Mouse (Mus musculus) limb, embryonic 12.5 days (tissue): ENCODE measurements around the gene Ralgapa1. TPM values are rescaled to one million over a fixed set of nuclear protein-coding genes. Genes with fewer than 3 reads are reported as not detected.

ENCODE experiments used
- ATAC-seq: fragments of 200-750 bp; cut with Nextera tagmentation; 2 replicates; pipeline ENCODE4 v1.8.0; 2017; ENCODE audit warnings: low read depth, moderate TSS enrichment; ENCODE audit not compliant: insufficient number of reproducible peaks, insufficient read depth, low FRiP score, low TSS enrichment
- H3K27ac ChIP-seq: fragments of 300-500 bp; sonication (generic); 2 replicates; pipeline ENCODE4 v1.5.1; 2016; ENCODE audit warnings: mild to moderate bottlenecking, moderate library complexity
- H3K27me3 ChIP-seq: fragments of 300-500 bp; sonication (generic); 2 replicates; pipeline ENCODE4 v1.6.1; 2016; ENCODE audit warnings: mild to moderate bottlenecking, moderate library complexity
- H3K36me3 ChIP-seq: fragments of 300-500 bp; sonication (generic); 2 replicates; pipeline ENCODE4 v1.6.1; 2016; ENCODE audit warnings: mild to moderate bottlenecking, moderate library complexity
- H3K4me1 ChIP-seq: fragments of 300-500 bp; sonication (generic); replicated peaks from 2 replicates; pipeline ENCODE4 v1.6.1; 2016
- H3K4me2 ChIP-seq: fragments of 300-500 bp; sonication (generic); 2 replicates; pipeline ENCODE4 v1.6.1; 2016; ENCODE audit warnings: mild to moderate bottlenecking, moderate library complexity
- H3K4me3 ChIP-seq: fragments of 300-500 bp; sonication (generic); replicated peaks from 2 replicates; pipeline ENCODE4 v1.5.1; 2016; ENCODE audit warnings: mild to moderate bottlenecking
- H3K9ac ChIP-seq: fragments of 300-500 bp; sonication (generic); replicated peaks from 2 replicates; pipeline ENCODE4 v1.6.1; 2016; ENCODE audit warnings: mild to moderate bottlenecking, moderate library complexity
- H3K9me3 ChIP-seq: fragments of 300-500 bp; sonication (generic); 2 replicates; pipeline ENCODE4 v1.6.1; 2016; ENCODE audit warnings: mild to moderate bottlenecking, moderate library complexity
- WGBS: fragments of 180-500 bp; shearing (Covaris S2); methylation state at CpG from one replicate; pipeline ENCODE4 v1.1.7; 2016; 5-methylcytosine and 5-hydroxymethylcytosine counted together
- polyA plus RNA-seq: library from polyadenylated mRNA; unstranded; fragments of >200 nt; fragmentation: Nextera tagmentation; extraction: Ambion mirVana; gene quantifications from 2 replicates; pipeline ENCODE4 v1.2.1, GENCODE M21; 2016

Gene Ralgapa1
- 20.2 and 20.4 TPM in 2 replicates for polyA plus RNA-seq

GRCm38 (mm10) chr12:55820661-55821314 lies at the start of gene Ralgapa1:
Gene Ralgapa1, minus strand, starts transcription at chr12:55821167.
- Histone ChIP-seq H3K27me3 (no peaks in the 10 kb centered on the region), H3K4me2 (peak within 1 kb of the TSS; percentile 75), H3K9me3 (no peaks in the 10 kb centered on the region; the same call in 1 of the 2 replicates), H3K4me3 (peak within 1 kb of the TSS; percentile 85), H3K9ac (peak within 1 kb of the TSS; percentile 88), H3K36me3 (no peaks in the 10 kb centered on the region), H3K4me1 (no peaks in the 10 kb centered on the region; the same call in 1 of the 2 replicates), H3K27ac (peak within 1 kb of the TSS; percentile 97)
- ATAC-seq = peak; percentile 84
- WGBS = under 1% methylated on average over 78 of the region's 78 CpGs

GRCm38 (mm10) chr12:55869622-55870322 lies 48.8 kb upstream of the Ralgapa1 start:
- WGBS = 95% methylated on average over 5 of the region's 5 CpGs
- no peaks in the 10 kb centered on the region for H3K4me1 ChIP-seq
- H3K9ac ChIP-seq = no peak overlapping the region

GRCm38 (mm10) chr12:55867738-55868137 lies 46.8 kb upstream of the Ralgapa1 start:
- Histone ChIP-seq H3K36me3 (peaks cover 76% of the 10 kb centered on the region), H3K27ac (no peak overlapping the region), H3K4me2 (no peak overlapping the region), H3K4me1 (no peaks in the 10 kb centered on the region), H3K9ac (no peak overlapping the region), H3K27me3 (no peaks in the 10 kb centered on the region), H3K4me3 (no peak overlapping the region), H3K9me3 (peaks cover 14% of the 10 kb centered on the region; the same call in 1 of the 2 replicates)
- no peak for ATAC-seq
- WGBS = 96% methylated on average over 4 of the region's 4 CpGs

More at GRCm38 (mm10) chr12:55869622-55870322, 48.8 kb upstream of the Ralgapa1 start:
- no peak for ATAC-seq
- Histone ChIP-seq H3K9me3 (peaks cover 14% of the 10 kb centered on the region; the same call in 1 of the 2 replicates), H3K4me2 (no peak overlapping the region), H3K27me3 (no peaks in the 10 kb centered on the region), H3K4me3 (no peak overlapping the region), H3K27ac (no peak overlapping the region), H3K36me3 (peaks cover 63% of the 10 kb centered on the region)

GRCm38 (mm10) chr12:55860631-55861030 lies 39.7 kb upstream of the Ralgapa1 start:
- H3K27me3 ChIP-seq = no peaks in the 10 kb centered on the region
- H3K36me3 ChIP-seq = peaks cover 77% of the 10 kb centered on the region
- H3K4me1 ChIP-seq = no peaks in the 10 kb centered on the region
- H3K4me3 ChIP-seq = no peak overlapping the region
- no peak overlapping the region for H3K9ac ChIP-seq
- 89% methylated on average over 7 of the region's 7 CpGs for WGBS
- no peak overlapping the region for H3K27ac ChIP-seq
- no peak overlapping the region for H3K4me2 ChIP-seq
- peaks cover 11% of the 10 kb centered on the region for H3K9me3 ChIP-seq
- ATAC-seq = no peak

GRCm38 (mm10) chr12:55859409-55860349 lies 38.7 kb upstream of the Ralgapa1 start:
- Histone ChIP-seq H3K36me3 (peaks cover 77% of the 10 kb centered on the region), H3K9ac (no peak overlapping the region), H3K27me3 (no peaks in the 10 kb centered on the region), H3K4me3 (no peak overlapping the region), H3K27ac (no peak overlapping the region), H3K9me3 (peaks cover 12% of the 10 kb centered on the region), H3K4me1 (no peaks in the 10 kb centered on the region), H3K4me2 (no peak overlapping the region)
- no peak for ATAC-seq
- 95% methylated on average over 17 of the region's 17 CpGs for WGBS

- Histone ChIP-seq H3K9me3 (peaks cover 1% of the 10 kb centered on the region; the same call in 1 of the 2 replicates), H3K4me2 (no peak overlapping the region), H3K9ac (no peak overlapping the region), H3K4me3 (no peak overlapping the region), H3K4me1 (no peaks in the 10 kb centered on the region), H3K27ac (no peak overlapping the region), H3K36me3 (peaks cover 73% of the 10 kb centered on the region), H3K27me3 (no peaks in the 10 kb centered on the region)
- no peak for ATAC-seq
Observed at GRCm38 (mm10) chr12:55850650-55851049, 29.7 kb upstream of the Ralgapa1 start.

- Histone ChIP-seq H3K4me3 (no peak overlapping the region), H3K36me3 (peaks cover 64% of the 10 kb centered on the region), H3K27ac (no peak overlapping the region), H3K4me2 (no peak overlapping the region), H3K4me1 (no peaks in the 10 kb centered on the region), H3K9me3 (no peaks in the 10 kb centered on the region; the same call in 1 of the 2 replicates), H3K27me3 (no peaks in the 10 kb centered on the region), H3K9ac (no peak overlapping the region)
- 97% methylated on average over 4 of the region's 4 CpGs for WGBS
- no peak for ATAC-seq
Observed at GRCm38 (mm10) chr12:55847851-55848250, 26.9 kb upstream of the Ralgapa1 start.

GRCm38 (mm10) chr12:55846741-55847140 lies 25.8 kb upstream of the Ralgapa1 start:
- Histone ChIP-seq H3K4me3 (no peak overlapping the region), H3K9me3 (no peaks in the 10 kb centered on the region; the same call in 1 of the 2 replicates), H3K27me3 (no peaks in the 10 kb centered on the region), H3K27ac (no peak overlapping the region), H3K9ac (no peak overlapping the region), H3K4me1 (no peaks in the 10 kb centered on the region), H3K4me2 (no peak overlapping the region), H3K36me3 (peaks cover 63% of the 10 kb centered on the region)
- ATAC-seq = no peak
- WGBS = 73% methylated on average over 1 of the region's 1 CpGs

GRCm38 (mm10) chr12:55837495-55837894 lies 16.5 kb upstream of the Ralgapa1 start:
- no peak for ATAC-seq
- Histone ChIP-seq H3K4me1 (peaks cover 9% of the 10 kb centered on the region), H3K9me3 (no peaks in the 10 kb centered on the region), H3K4me2 (peak overlapping the region; percentile 80), H3K9ac (no peak overlapping the region), H3K27ac (no peak overlapping the region), H3K4me3 (peak overlapping the region; percentile 71; the same call in 1 of the 2 replicates), H3K27me3 (no peaks in the 10 kb centered on the region), H3K36me3 (peaks cover 7% of the 10 kb centered on the region; the same call in 1 of the 2 replicates)
- WGBS = 86% methylated on average over 3 of the region's 3 CpGs

GRCm38 (mm10) chr12:55836199-55836951 lies 15.4 kb upstream of the Ralgapa1 start, which contains the start of gene Brms1l:
Gene Brms1l, plus strand, starts transcription at chr12:55836324.
- Histone ChIP-seq H3K4me1 (peaks cover 9% of the 10 kb centered on the region), H3K9ac (peak within 1 kb of the TSS; percentile 76), H3K9me3 (no peaks in the 10 kb centered on the region), H3K27me3 (no peaks in the 10 kb centered on the region), H3K36me3 (no peaks in the 10 kb centered on the region; the same call in 1 of the 2 replicates), H3K4me2 (peak within 1 kb of the TSS; percentile 80), H3K4me3 (peak within 1 kb of the TSS; percentile 71), H3K27ac (peak within 1 kb of the TSS; percentile 93)
- WGBS = under 1% methylated on average over 76 of the region's 77 CpGs
- peak; percentile 99 for ATAC-seq
